Mouse (Mus musculus): ENCODE measurements around the gene St8sia4. TPM values are rescaled to one million over a fixed set of nuclear protein-coding genes. Genes with fewer than 3 reads are reported as not detected.
"Not testable (repeated sequence)": the region's sequence is repeated elsewhere in the genome, so short reads cannot be mapped to it uniquely, and the experiment has no call there.

The St8sia4 gene
- polyA plus RNA-seq, 1 experiment from 2014 or later = 15.2 TPM

DNA sequence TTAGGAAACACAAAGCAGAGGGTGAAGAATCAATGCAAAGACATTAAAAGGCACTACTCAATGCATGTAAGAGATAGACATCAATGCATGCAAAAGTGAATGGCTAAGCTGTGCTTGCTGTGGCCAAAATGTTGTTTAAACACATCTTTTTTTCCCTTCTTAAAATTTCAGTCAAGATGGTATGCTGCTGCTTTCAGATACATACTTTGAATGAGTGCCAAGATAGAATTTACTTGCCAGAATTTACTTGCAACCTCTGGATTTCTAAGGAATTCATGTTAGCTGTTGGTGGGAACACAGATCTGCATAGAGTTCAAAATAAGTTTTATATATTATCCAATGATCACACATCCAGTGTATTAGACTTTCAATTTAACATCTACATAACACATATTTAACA is 77.9 kb downstream of the St8sia4 start:
- Histone ChIP-seq H3K9me3 (ENCODE audit: control insufficient read depth, low read length) (no peaks in the 10 kb centered on the region), H3K9ac (ENCODE audit: low read length) (no peak overlapping the region), H3K4me2 (ENCODE audit: low read depth, low read length, severe bottlenecking) (no peak overlapping the region), H3K27me3 (ENCODE audit: control insufficient read depth, insufficient read depth, low read length) (no peaks in the 10 kb centered on the region), H3K36me3 (ENCODE audit: control insufficient read depth, insufficient read depth, low read length) (no peaks in the 10 kb centered on the region), H3K27ac (ENCODE audit: low read depth, low read length) (no peak overlapping the region), H3K4me3 (ENCODE audit: low read depth, low read length) (no peak overlapping the region), H3K4me1 (replicated peaks; ENCODE audit: control insufficient read depth, insufficient read depth, low read length) (no peaks in the 10 kb centered on the region)
- ATAC-seq (replicated peaks; ENCODE audit: low FRiP score) (no peak), DNase-seq (ENCODE audit: low spot score) (no peak)

- no peak overlapping the region for H3K9ac ChIP-seq (ENCODE audit: low read length)
- no peaks in the 10 kb centered on the region for H3K9me3 ChIP-seq (ENCODE audit: control insufficient read depth, low read length)
- H3K27ac ChIP-seq (ENCODE audit: low read depth, low read length) = no peak overlapping the region
- H3K4me3 ChIP-seq (ENCODE audit: low read depth, low read length) = no peak overlapping the region
- H3K36me3 ChIP-seq (ENCODE audit: control insufficient read depth, insufficient read depth, low read length) = no peaks in the 10 kb centered on the region
- ATAC-seq (replicated peaks; ENCODE audit: low FRiP score) = no peak
- 92% methylated on average over 1 of the region's 1 CpGs for WGBS
- no peak for DNase-seq (ENCODE audit: low spot score)
- no peaks in the 10 kb centered on the region for H3K4me1 ChIP-seq (replicated peaks; ENCODE audit: control insufficient read depth, insufficient read depth, low read length)
- no peak overlapping the region for H3K4me2 ChIP-seq (ENCODE audit: low read depth, low read length, severe bottlenecking)
- H3K27me3 ChIP-seq (ENCODE audit: control insufficient read depth, insufficient read depth, low read length) = no peaks in the 10 kb centered on the region
These were observed 84.1 kb downstream of the St8sia4 start for GRCm38 (mm10) chr1:95583310-95583709.

- DNase-seq (ENCODE audit: low spot score) = no peak
- Histone ChIP-seq H3K9me3 (ENCODE audit: control insufficient read depth, low read length) (no peaks in the 10 kb centered on the region), H3K4me2 (ENCODE audit: low read depth, low read length, severe bottlenecking) (no peak overlapping the region), H3K4me3 (ENCODE audit: low read depth, low read length) (no peak overlapping the region), H3K36me3 (ENCODE audit: control insufficient read depth, insufficient read depth, low read length) (no peaks in the 10 kb centered on the region), H3K4me1 (replicated peaks; ENCODE audit: control insufficient read depth, insufficient read depth, low read length) (no peaks in the 10 kb centered on the region), H3K9ac (ENCODE audit: low read length) (no peak overlapping the region), H3K27me3 (ENCODE audit: control insufficient read depth, insufficient read depth, low read length) (no peaks in the 10 kb centered on the region), H3K27ac (ENCODE audit: low read depth, low read length) (no peak overlapping the region)
- ATAC-seq (replicated peaks; ENCODE audit: low FRiP score) = peak; percentile 33; the same call in 1 of the 2 replicates
- WGBS = 47% methylated on average over 1 of the region's 1 CpGs
These were observed 85.1 kb downstream of the St8sia4 start for GRCm38 (mm10) chr1:95582264-95582663.

DNA sequence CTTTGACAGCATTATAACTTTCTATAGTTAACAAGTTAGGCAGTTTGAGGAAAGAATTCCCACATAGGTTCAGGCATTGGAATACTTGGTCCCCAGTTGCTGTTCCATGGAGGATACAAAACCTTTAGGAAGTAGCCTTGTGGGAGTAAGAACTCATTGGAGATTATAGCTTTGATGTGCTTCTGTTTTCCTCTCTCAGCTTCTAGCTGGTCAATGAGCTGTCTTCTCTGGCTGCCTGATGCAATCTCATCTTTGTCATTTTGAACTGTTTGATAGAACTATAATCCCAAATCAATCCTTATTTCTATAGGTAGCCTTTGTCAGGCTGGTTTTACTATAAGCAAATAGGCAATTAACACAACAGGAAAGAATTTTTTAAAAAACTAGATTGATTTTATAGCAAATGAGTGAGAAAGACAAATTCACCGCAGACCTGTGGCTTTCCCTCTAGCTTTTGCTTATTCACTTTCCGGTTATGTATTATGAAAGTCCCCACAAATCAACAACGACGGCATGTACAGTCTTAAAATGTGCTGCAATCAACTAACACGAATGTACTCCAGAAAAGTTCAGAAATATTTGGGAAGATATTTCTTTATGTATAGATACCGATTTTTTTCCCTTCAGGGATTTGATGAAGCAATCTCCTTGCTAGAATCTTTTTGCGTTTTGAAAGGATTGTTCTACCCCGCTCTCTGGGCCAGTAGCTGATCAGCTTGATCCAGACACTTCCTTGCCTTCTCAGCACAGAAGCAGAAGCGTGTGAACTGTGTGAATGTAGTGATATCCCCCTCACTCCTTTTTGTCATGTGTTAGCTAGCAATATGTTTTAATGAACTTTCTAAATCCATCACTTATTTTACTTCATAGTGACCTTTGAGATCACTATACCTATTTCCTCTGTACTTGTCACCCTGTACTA is 94.5 kb downstream of the St8sia4 start:
- Histone ChIP-seq H3K9me3 (ENCODE audit: control insufficient read depth, low read length) (no peaks in the 10 kb centered on the region), H3K4me1 (replicated peaks; ENCODE audit: control insufficient read depth, insufficient read depth, low read length) (no peaks in the 10 kb centered on the region), H3K4me3 (ENCODE audit: low read depth, low read length) (no peak overlapping the region), H3K9ac (ENCODE audit: low read length) (no peak overlapping the region), H3K36me3 (ENCODE audit: control insufficient read depth, insufficient read depth, low read length) (no peaks in the 10 kb centered on the region), H3K27me3 (ENCODE audit: control insufficient read depth, insufficient read depth, low read length) (no peaks in the 10 kb centered on the region), H3K27ac (ENCODE audit: low read depth, low read length) (no peak overlapping the region), H3K4me2 (ENCODE audit: low read depth, low read length, severe bottlenecking) (no peak overlapping the region)
- no peak for DNase-seq (ENCODE audit: low spot score)
- WGBS = 92% methylated on average over 9 of the region's 9 CpGs
- ATAC-seq (replicated peaks; ENCODE audit: low FRiP score) = no peak

- no peaks in the 10 kb centered on the region for H3K36me3 ChIP-seq (ENCODE audit: control insufficient read depth, insufficient read depth, low read length)
- WGBS = 81% methylated on average over 1 of the region's 1 CpGs
These were observed 96.3 kb downstream of the St8sia4 start for GRCm38 (mm10) chr1:95571106-95571505.

DNA sequence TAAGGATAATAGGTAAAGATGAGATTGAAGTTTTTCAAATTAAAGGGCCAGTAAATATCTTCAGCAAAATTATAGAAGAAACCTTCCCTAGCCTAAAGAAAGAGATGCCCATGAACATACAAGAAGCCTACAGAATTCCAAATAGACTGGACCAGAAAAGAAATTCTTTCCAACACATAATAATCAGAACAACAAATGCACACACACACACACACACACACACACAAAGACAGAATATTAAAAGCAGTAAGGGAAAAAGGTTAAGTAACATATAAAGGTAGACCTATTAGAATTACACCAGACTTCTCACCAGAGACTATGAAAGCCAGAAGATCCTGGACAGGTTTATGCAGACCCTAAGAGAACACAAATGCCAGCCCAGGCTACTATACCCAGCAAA is 112.8 kb downstream of the St8sia4 start:
- DNase-seq (ENCODE audit: low spot score); H3K36me3 ChIP-seq (ENCODE audit: control insufficient read depth, insufficient read depth, low read length); H3K27ac ChIP-seq (ENCODE audit: low read depth, low read length); H3K9ac ChIP-seq (ENCODE audit: low read length); H3K4me2 ChIP-seq (ENCODE audit: low read depth, low read length, severe bottlenecking); H3K4me1 ChIP-seq (replicated peaks; ENCODE audit: control insufficient read depth, insufficient read depth, low read length); H3K27me3 ChIP-seq (ENCODE audit: control insufficient read depth, insufficient read depth, low read length); H3K9me3 ChIP-seq (ENCODE audit: control insufficient read depth, low read length); ATAC-seq (replicated peaks; ENCODE audit: low FRiP score); H3K4me3 ChIP-seq (ENCODE audit: low read depth, low read length): not testable (repeated sequence)

More at GRCm38 (mm10) chr1:95571106-95571505, 96.3 kb downstream of the St8sia4 start:
- no peak overlapping the region for H3K4me2 ChIP-seq (ENCODE audit: low read depth, low read length, severe bottlenecking)
- no peak overlapping the region for H3K9ac ChIP-seq (ENCODE audit: low read length)
- no peak for DNase-seq (ENCODE audit: low spot score)
- no peak for ATAC-seq (replicated peaks; ENCODE audit: low FRiP score)
- H3K27me3 ChIP-seq (ENCODE audit: control insufficient read depth, insufficient read depth, low read length) = no peaks in the 10 kb centered on the region
- no peaks in the 10 kb centered on the region for H3K4me1 ChIP-seq (replicated peaks; ENCODE audit: control insufficient read depth, insufficient read depth, low read length)
- H3K4me3 ChIP-seq (ENCODE audit: low read depth, low read length) = no peak overlapping the region
- no peak overlapping the region for H3K27ac ChIP-seq (ENCODE audit: low read depth, low read length)
- no peaks in the 10 kb centered on the region for H3K9me3 ChIP-seq (ENCODE audit: control insufficient read depth, low read length)

DNA sequence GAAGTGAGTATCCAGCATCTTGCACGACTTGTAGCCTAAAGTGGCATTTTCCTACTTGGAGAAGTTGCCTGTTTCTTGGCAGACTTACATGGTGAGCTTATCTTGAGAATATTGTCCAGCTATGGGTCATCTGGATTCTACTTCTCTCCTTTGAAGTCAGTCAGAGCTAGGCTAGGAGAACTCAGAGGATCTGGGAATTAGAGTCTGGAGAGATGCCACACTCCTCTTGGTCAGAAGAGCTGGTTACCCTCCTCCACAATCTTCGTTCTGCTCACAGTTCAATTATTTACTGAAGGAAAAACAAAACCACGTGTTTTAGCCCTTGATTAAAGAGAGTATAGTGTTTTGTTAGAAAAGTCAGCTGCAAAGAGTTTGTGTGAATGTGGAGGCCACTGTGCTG is 125.9 kb downstream of the St8sia4 start:
- H3K4me3 ChIP-seq (ENCODE audit: low read depth, low read length) = no peak overlapping the region
- H3K27me3 ChIP-seq (ENCODE audit: control insufficient read depth, insufficient read depth, low read length) = no peaks in the 10 kb centered on the region
- H3K9ac ChIP-seq (ENCODE audit: low read length) = no peak overlapping the region
- ATAC-seq (replicated peaks; ENCODE audit: low FRiP score) = no peak
- H3K36me3 ChIP-seq (ENCODE audit: control insufficient read depth, insufficient read depth, low read length) = no peaks in the 10 kb centered on the region
- WGBS = 60% methylated on average over 3 of the region's 3 CpGs
- H3K4me1 ChIP-seq (replicated peaks; ENCODE audit: control insufficient read depth, insufficient read depth, low read length) = no peaks in the 10 kb centered on the region
- no peaks in the 10 kb centered on the region for H3K9me3 ChIP-seq (ENCODE audit: control insufficient read depth, low read length)
- H3K4me2 ChIP-seq (ENCODE audit: low read depth, low read length, severe bottlenecking) = no peak overlapping the region
- DNase-seq (ENCODE audit: low spot score) = no peak
- no peak overlapping the region for H3K27ac ChIP-seq (ENCODE audit: low read depth, low read length)
